Mouse (Mus musculus) liver, postnatal 0 days (tissue): ENCODE data around the gene Herpud1.

Experiments
- CTCF ChIP-seq: sonication (generic); IDR thresholded peaks from 2 replicates; pipeline ENCODE4 v1.5.1; 2016; ENCODE audit warnings: antibody characterized with exemption, low read depth
- EP300 ChIP-seq: IDR thresholded peaks from 2 replicates; pipeline ENCODE4 v1.6.1; 2016; ENCODE audit warnings: antibody characterized with exemption, low read depth, mild to moderate bottlenecking

DNA sequence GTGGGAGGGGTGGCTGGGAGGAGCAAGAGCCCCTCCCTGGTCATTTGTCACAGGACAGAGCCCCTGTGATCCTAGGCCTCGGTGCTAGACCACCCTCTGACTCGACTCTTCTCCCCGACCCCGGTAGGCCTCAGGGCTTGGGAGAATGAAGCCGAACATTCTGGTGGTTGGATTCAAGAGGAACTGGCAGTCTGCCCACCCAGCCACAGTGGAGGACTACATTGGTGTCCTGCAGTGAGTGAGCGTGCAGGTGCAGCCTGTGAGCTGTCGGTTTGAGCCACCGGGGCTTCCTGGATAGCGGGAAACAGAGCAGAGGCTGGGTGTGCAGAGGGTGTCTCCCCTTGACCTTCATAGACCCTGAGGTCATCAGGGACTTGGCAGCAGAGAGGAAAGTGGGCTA lies 37.8 kb upstream of the Herpud1 start:
- TF ChIP-seq EP300 = no peak
- no peak for TF ChIP-seq CTCF
